Mouse (Mus musculus): ENCODE measurements at regions not wholly inside any gene's neighbourhood (a gene's known extent, or its start where the extent isn't known, plus 50 kb on each side); places are given as distances from the start of the nearest gene placed in this dataset.

GRCm38 (mm10) chr1:166848015-166848535 lies 153.1 kb upstream of the Fam78b start:
- H3K36me3 ChIP-seq, result no peaks in the 10 kb centered on the region
- ATAC-seq (ENCODE audit: insufficient number of reproducible peaks, insufficient read depth, low FRiP score, low TSS enrichment, low read depth), result no peak
- no peak overlapping the region for H3K4me2 ChIP-seq
- H3K9me3 ChIP-seq, result no peaks in the 10 kb centered on the region
- H3K4me1 ChIP-seq, result peaks cover 10% of the 10 kb centered on the region
- no peak overlapping the region for H3K4me3 ChIP-seq
- H3K27ac ChIP-seq, result no peak overlapping the region
- no peaks in the 10 kb centered on the region for H3K27me3 ChIP-seq
- 58% methylated on average over 4 of the region's 4 CpGs for WGBS
- H3K9ac ChIP-seq, result no peak overlapping the region

GRCm38 (mm10) chr1:166855988-166856387 lies 145.2 kb upstream of the Fam78b start:
- Histone ChIP-seq H3K36me3 (no peaks in the 10 kb centered on the region), H3K9ac (no peak overlapping the region), H3K27me3 (no peaks in the 10 kb centered on the region), H3K4me2 (no peak overlapping the region), H3K9me3 (no peaks in the 10 kb centered on the region), H3K27ac (no peak overlapping the region), H3K4me1 (no peaks in the 10 kb centered on the region), H3K4me3 (no peak overlapping the region)
- 83% methylated on average over 4 of the region's 4 CpGs for WGBS
- ATAC-seq (ENCODE audit: insufficient number of reproducible peaks, insufficient read depth, low FRiP score, low TSS enrichment, low read depth), result no peak

- Histone ChIP-seq H3K27ac (no peak overlapping the region), H3K9ac (no peak overlapping the region), H3K4me1 (no peaks in the 10 kb centered on the region), H3K9me3 (no peaks in the 10 kb centered on the region), H3K36me3 (no peaks in the 10 kb centered on the region), H3K27me3 (no peaks in the 10 kb centered on the region), H3K4me2 (no peak overlapping the region), H3K4me3 (no peak overlapping the region)
- no peak for ATAC-seq (ENCODE audit: insufficient number of reproducible peaks, insufficient read depth, low FRiP score, low TSS enrichment, low read depth)
- WGBS, result 77% methylated on average over 7 of the region's 7 CpGs
Measured at GRCm38 (mm10) chr1:166866256-166866655, 135.0 kb upstream of the Fam78b start.

- no peak overlapping the region for H3K4me3 ChIP-seq
- no peaks in the 10 kb centered on the region for H3K36me3 ChIP-seq
- 83% methylated on average over 4 of the region's 4 CpGs for WGBS
- H3K9ac ChIP-seq, result no peak overlapping the region
- no peak overlapping the region for H3K27ac ChIP-seq
- H3K9me3 ChIP-seq, result no peaks in the 10 kb centered on the region
- no peaks in the 10 kb centered on the region for H3K4me1 ChIP-seq
- no peak for ATAC-seq (ENCODE audit: insufficient number of reproducible peaks, insufficient read depth, low FRiP score, low TSS enrichment, low read depth)
- H3K4me2 ChIP-seq, result no peak overlapping the region
- H3K27me3 ChIP-seq, result no peaks in the 10 kb centered on the region
Measured at GRCm38 (mm10) chr1:166871258-166871657, 130.0 kb upstream of the Fam78b start.

- ATAC-seq (ENCODE audit: insufficient number of reproducible peaks, insufficient read depth, low FRiP score, low TSS enrichment, low read depth), result no peak
Measured at GRCm38 (mm10) chr1:166876452-166876851, 124.8 kb upstream of the Fam78b start.

GRCm38 (mm10) chr1:166883215-166883614 lies 118.0 kb upstream of the Fam78b start:
- Histone ChIP-seq H3K4me2 (no peak overlapping the region), H3K27me3 (no peaks in the 10 kb centered on the region), H3K9me3 (no peaks in the 10 kb centered on the region), H3K4me3 (no peak overlapping the region), H3K27ac (no peak overlapping the region), H3K4me1 (no peaks in the 10 kb centered on the region), H3K9ac (no peak overlapping the region), H3K36me3 (no peaks in the 10 kb centered on the region)
- no peak for ATAC-seq (ENCODE audit: insufficient number of reproducible peaks, insufficient read depth, low FRiP score, low TSS enrichment, low read depth)
- WGBS, result 85% methylated on average over 3 of the region's 3 CpGs

More at GRCm38 (mm10) chr1:166876452-166876851, 124.8 kb upstream of the Fam78b start:
- Histone ChIP-seq H3K9ac (no peak overlapping the region), H3K27me3 (no peaks in the 10 kb centered on the region), H3K36me3 (no peaks in the 10 kb centered on the region), H3K4me2 (no peak overlapping the region), H3K4me3 (no peak overlapping the region), H3K4me1 (no peaks in the 10 kb centered on the region), H3K9me3 (no peaks in the 10 kb centered on the region), H3K27ac (no peak overlapping the region)
- 89% methylated on average over 2 of the region's 2 CpGs for WGBS

- H3K9ac ChIP-seq, result no peak overlapping the region
- H3K9me3 ChIP-seq, result no peaks in the 10 kb centered on the region
- no peaks in the 10 kb centered on the region for H3K27me3 ChIP-seq
- H3K4me1 ChIP-seq, result peaks cover 10% of the 10 kb centered on the region
- H3K27ac ChIP-seq, result no peak overlapping the region
- no peak overlapping the region for H3K4me3 ChIP-seq
- WGBS, result 76% methylated on average over 5 of the region's 5 CpGs
- H3K4me2 ChIP-seq, result no peak overlapping the region
- no peak for ATAC-seq (ENCODE audit: insufficient number of reproducible peaks, insufficient read depth, low FRiP score, low TSS enrichment, low read depth)
- no peaks in the 10 kb centered on the region for H3K36me3 ChIP-seq
Measured at GRCm38 (mm10) chr1:166895945-166896344, 105.3 kb upstream of the Fam78b start.

- no peak overlapping the region for H3K4me2 ChIP-seq
Measured at GRCm38 (mm10) chr1:166898741-166899140, 102.5 kb upstream of the Fam78b start.

GRCm38 (mm10) chr1:166899238-166899637 lies 102.0 kb upstream of the Fam78b start:
- Histone ChIP-seq H3K27ac (no peak overlapping the region), H3K4me3 (no peak overlapping the region), H3K9me3 (no peaks in the 10 kb centered on the region)

More at GRCm38 (mm10) chr1:166898741-166899140, 102.5 kb upstream of the Fam78b start:
- H3K9ac ChIP-seq, result no peak overlapping the region
- no peak for ATAC-seq (ENCODE audit: insufficient number of reproducible peaks, insufficient read depth, low FRiP score, low TSS enrichment, low read depth)
- H3K27ac ChIP-seq, result no peak overlapping the region
- H3K4me1 ChIP-seq, result peaks cover 19% of the 10 kb centered on the region
- H3K9me3 ChIP-seq, result no peaks in the 10 kb centered on the region
- H3K4me3 ChIP-seq, result no peak overlapping the region
- no peaks in the 10 kb centered on the region for H3K36me3 ChIP-seq
- 94% methylated on average over 2 of the region's 2 CpGs for WGBS
- H3K27me3 ChIP-seq, result no peaks in the 10 kb centered on the region

GRCm38 (mm10) chr1:166900028-166900427 lies 101.2 kb upstream of the Fam78b start:
- Histone ChIP-seq H3K4me2 (peak overlapping the region; percentile 39; the same call in 1 of the 2 replicates), H3K9me3 (no peaks in the 10 kb centered on the region), H3K27ac (peak overlapping the region; percentile 58), H3K27me3 (no peaks in the 10 kb centered on the region), H3K4me3 (no peak overlapping the region), H3K36me3 (no peaks in the 10 kb centered on the region), H3K9ac (no peak overlapping the region), H3K4me1 (peaks cover 19% of the 10 kb centered on the region)
- no peak for ATAC-seq (ENCODE audit: insufficient number of reproducible peaks, insufficient read depth, low FRiP score, low TSS enrichment, low read depth)
- 79% methylated on average over 4 of the region's 4 CpGs for WGBS

More at GRCm38 (mm10) chr1:166899238-166899637, 102.0 kb upstream of the Fam78b start:
- 70% methylated on average over 6 of the region's 6 CpGs for WGBS
- ATAC-seq (ENCODE audit: insufficient number of reproducible peaks, insufficient read depth, low FRiP score, low TSS enrichment, low read depth), result no peak
- H3K27me3 ChIP-seq, result no peaks in the 10 kb centered on the region
- no peak overlapping the region for H3K9ac ChIP-seq
- H3K36me3 ChIP-seq, result no peaks in the 10 kb centered on the region
- no peak overlapping the region for H3K4me2 ChIP-seq
- peaks cover 19% of the 10 kb centered on the region for H3K4me1 ChIP-seq

- WGBS, result 15% methylated on average over 8 of the region's 8 CpGs
- Histone ChIP-seq H3K27ac (peak overlapping the region; percentile 58), H3K9ac (no peak overlapping the region), H3K9me3 (no peaks in the 10 kb centered on the region), H3K4me1 (peaks cover 19% of the 10 kb centered on the region), H3K27me3 (no peaks in the 10 kb centered on the region), H3K4me2 (peak overlapping the region; percentile 39), H3K36me3 (no peaks in the 10 kb centered on the region), H3K4me3 (peak overlapping the region; percentile 6; the same call in 1 of the 2 replicates)
- ATAC-seq (ENCODE audit: insufficient number of reproducible peaks, insufficient read depth, low FRiP score, low TSS enrichment, low read depth), result no peak
Measured at GRCm38 (mm10) chr1:166900441-166901161, 100.6 kb upstream of the Fam78b start.

GRCm38 (mm10) chr1:166901574-166901973 lies 99.6 kb upstream of the Fam78b start:
- H3K27ac ChIP-seq, result no peak overlapping the region
- WGBS, result 18% methylated on average over 4 of the region's 4 CpGs
- no peak for ATAC-seq (ENCODE audit: insufficient number of reproducible peaks, insufficient read depth, low FRiP score, low TSS enrichment, low read depth)

More at GRCm38 (mm10) chr1:166901574-166901973, 99.6 kb upstream of the Fam78b start:
- no peaks in the 10 kb centered on the region for H3K9me3 ChIP-seq
- no peak overlapping the region for H3K9ac ChIP-seq
- H3K4me3 ChIP-seq, result no peak overlapping the region
- no peaks in the 10 kb centered on the region for H3K27me3 ChIP-seq
- H3K36me3 ChIP-seq, result no peaks in the 10 kb centered on the region
- peaks cover 19% of the 10 kb centered on the region for H3K4me1 ChIP-seq
- H3K4me2 ChIP-seq, result no peak overlapping the region

Measured in embryonic facial prominence, embryonic 13.5 days (tissue).